Comparison of ENCODE assay signal across 15 mouse cellular contexts in genomic region chr10:117425013-117425412, GRCm38 (mm10).
"Had no signal": no experiment of that assay in that cellular context is flagged by ENCODE, and none has a peak within 500 bp of the region (broad histone marks: within the 10 kb centered on the region; RNA-seq: fewer than 3 reads in every experiment).

No protein-coding gene starts in this region.

- H3K4me2 ChIP-seq: neural tube, embryonic 15.5 days; stomach, embryonic 15.5 days had no signal

- H3K27me3 ChIP-seq: neural tube, embryonic 15.5 days; stomach, embryonic 15.5 days had no signal

- H3K9ac ChIP-seq: neural tube, embryonic 15.5 days; stomach, embryonic 15.5 days had no signal

- H3K4me3 ChIP-seq: neural tube, embryonic 15.5 days; stomach, embryonic 15.5 days had no signal

- H3K4me1 ChIP-seq: stomach, embryonic 15.5 days had no signal

- H3K27ac ChIP-seq: stomach, embryonic 15.5 days; stomach, postnatal 0 days had no signal

- DNase-seq: retina, postnatal 1 day; right cerebral cortex, adult 18-20 months; right cerebral cortex, postnatal 14 days; right cerebral cortex, postnatal 25 days; right cerebral cortex, postnatal 4 days; spleen, adult 18-20 months; thymus, adult 18-20 months; thymus, adult 2 months; thymus, postnatal 14 days; thymus, postnatal 25 days; thymus, postnatal 36 days; thymus, postnatal 4 days had no signal

- H3K9me3 ChIP-seq: neural tube, embryonic 15.5 days; stomach, embryonic 15.5 days had no signal

- H3K36me3 ChIP-seq: neural tube, embryonic 15.5 days; stomach, embryonic 15.5 days had no signal
